Mouse (Mus musculus) hindbrain, embryonic 14.5 days (tissue): ENCODE results near the gene Tiam1. TPM values are rescaled to one million over a fixed set of nuclear protein-coding genes. Genes with fewer than 3 reads are reported as not detected.

Experiments
- ATAC-seq: fragments of 200-750 bp; cut with Nextera tagmentation; 2 replicates; pipeline ENCODE4 v1.8.0; 2017; ENCODE audit warnings: moderate number of reproducible peaks, mild to moderate bottlenecking, moderate TSS enrichment, moderate library complexity; ENCODE audit not compliant: low FRiP score
- DNase-seq: peaks from one replicate; pipeline ENCODE4 v3.0.0-alpha.2; 2015; ENCODE audit warnings: low spot score
- H3K27ac ChIP-seq: fragments of 300-500 bp; sonication (generic); 2 replicates; pipeline ENCODE4 v1.5.1; 2014; ENCODE audit warnings: mild to moderate bottlenecking, moderate library complexity
- H3K27me3 ChIP-seq: fragments of 300-500 bp; sonication (generic); 2 replicates; pipeline ENCODE4 v1.6.1; 2014; ENCODE audit warnings: mild to moderate bottlenecking, low read length, mixed read lengths; ENCODE audit not compliant: control insufficient read depth, insufficient read depth
- H3K36me3 ChIP-seq: fragments of 300-500 bp; sonication (generic); replicated peaks from 2 replicates; pipeline ENCODE4 v1.6.1; 2014; ENCODE audit not compliant: control insufficient read depth, insufficient read depth
- H3K4me1 ChIP-seq: fragments of 300-500 bp; sonication (generic); replicated peaks from 2 replicates; pipeline ENCODE4 v1.6.1; 2014; ENCODE audit warnings: antibody characterized with exemption, low read length, mixed read lengths; ENCODE audit not compliant: control insufficient read depth, insufficient read depth
- H3K4me2 ChIP-seq: fragments of 300-500 bp; sonication (generic); replicated peaks from 2 replicates; pipeline ENCODE4 v1.6.1; 2014; ENCODE audit warnings: mild to moderate bottlenecking, moderate library complexity
- H3K4me3 ChIP-seq: fragments of 300-500 bp; sonication (generic); replicated peaks from 2 replicates; pipeline ENCODE4 v1.5.1; 2014; ENCODE audit warnings: mild to moderate bottlenecking, low read length
- H3K9ac ChIP-seq: fragments of 300-500 bp; sonication (generic); 2 replicates; pipeline ENCODE4 v1.6.1; 2014
- H3K9me3 ChIP-seq: fragments of 300-500 bp; sonication (generic); 2 replicates; pipeline ENCODE4 v1.6.1; 2016; ENCODE audit warnings: low read length; ENCODE audit not compliant: control insufficient read depth
- WGBS: fragments of 180-500 bp; shearing (Covaris S2); extraction: QIAGEN DNeasy Blood & Tissue Kit; methylation state at CpG from one replicate; pipeline ENCODE4 v1.1.7; 2014; 5-methylcytosine and 5-hydroxymethylcytosine counted together
- polyA plus RNA-seq: library from polyadenylated mRNA; unstranded; fragments of >200 nt; fragmentation: Nextera tagmentation; extraction: Ambion mirVana; gene quantifications from 2 replicates; pipeline ENCODE4 v1.2.1, GENCODE M21; 2014

Gene Tiam1
- polyA plus RNA-seq, 1 experiment from 2014 or later: 27.2 TPM

DNA sequence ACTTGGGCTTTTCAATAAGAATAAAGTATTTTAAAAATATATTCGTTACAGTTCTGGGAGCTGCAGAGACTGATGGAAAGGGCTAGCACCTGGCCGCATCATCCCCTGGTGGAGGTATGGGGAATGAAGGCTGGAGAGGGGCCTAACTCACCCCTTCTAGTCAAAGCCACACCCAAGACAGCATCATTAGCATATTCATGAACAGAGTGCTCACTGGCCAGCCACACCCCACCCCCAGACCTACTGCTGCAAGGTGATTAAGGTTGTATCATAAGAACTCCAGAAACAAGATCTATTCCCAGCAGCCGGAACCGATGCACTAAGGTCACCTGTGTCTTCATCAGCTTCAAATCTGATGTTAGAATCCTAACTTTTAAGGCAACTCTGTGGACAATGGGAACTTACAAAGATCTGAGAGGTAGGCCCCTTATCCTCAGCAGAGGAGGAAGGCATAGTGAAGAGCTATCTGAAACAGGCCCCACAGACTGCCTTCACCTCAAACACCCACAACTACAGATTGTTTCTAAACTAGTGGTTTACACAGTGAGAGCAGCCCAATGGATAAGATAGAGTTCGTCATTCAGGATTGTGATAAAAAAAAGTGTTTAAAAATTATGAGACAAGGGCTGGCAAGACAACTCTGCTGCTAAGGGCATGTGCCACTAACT lies 153.1 kb downstream of the Tiam1 start:
- no peak overlapping the region for H3K9ac ChIP-seq

GRCm38 (mm10) chr16:89989816-89990215 lies 153.8 kb downstream of the Tiam1 start:
- DNase-seq: no peak
- 85% methylated on average over 10 of the region's 10 CpGs for WGBS
- Histone ChIP-seq H3K9me3 (no peaks in the 10 kb centered on the region), H3K4me2 (no peak overlapping the region), H3K36me3 (no peaks in the 10 kb centered on the region), H3K9ac (no peak overlapping the region), H3K27ac (no peak overlapping the region), H3K27me3 (no peaks in the 10 kb centered on the region), H3K4me1 (0 out of 2 replicates have a peak, but pooled peaks cover 5% of the 10 kb centered on the region), H3K4me3 (no peak overlapping the region)
- no peak for ATAC-seq

More for the DNA sequence above, 153.1 kb downstream of the Tiam1 start:
- H3K36me3 ChIP-seq: no peaks in the 10 kb centered on the region
- H3K9me3 ChIP-seq: no peaks in the 10 kb centered on the region
- DNase-seq: no peak
- H3K27ac ChIP-seq: no peak overlapping the region
- no peaks in the 10 kb centered on the region for H3K27me3 ChIP-seq
- no peak overlapping the region for H3K4me3 ChIP-seq
- 0 out of 2 replicates have a peak, but pooled peaks cover 11% of the 10 kb centered on the region for H3K4me1 ChIP-seq
- WGBS: 91% methylated on average over 5 of the region's 5 CpGs
- ATAC-seq: no peak
- no peak overlapping the region for H3K4me2 ChIP-seq

DNA sequence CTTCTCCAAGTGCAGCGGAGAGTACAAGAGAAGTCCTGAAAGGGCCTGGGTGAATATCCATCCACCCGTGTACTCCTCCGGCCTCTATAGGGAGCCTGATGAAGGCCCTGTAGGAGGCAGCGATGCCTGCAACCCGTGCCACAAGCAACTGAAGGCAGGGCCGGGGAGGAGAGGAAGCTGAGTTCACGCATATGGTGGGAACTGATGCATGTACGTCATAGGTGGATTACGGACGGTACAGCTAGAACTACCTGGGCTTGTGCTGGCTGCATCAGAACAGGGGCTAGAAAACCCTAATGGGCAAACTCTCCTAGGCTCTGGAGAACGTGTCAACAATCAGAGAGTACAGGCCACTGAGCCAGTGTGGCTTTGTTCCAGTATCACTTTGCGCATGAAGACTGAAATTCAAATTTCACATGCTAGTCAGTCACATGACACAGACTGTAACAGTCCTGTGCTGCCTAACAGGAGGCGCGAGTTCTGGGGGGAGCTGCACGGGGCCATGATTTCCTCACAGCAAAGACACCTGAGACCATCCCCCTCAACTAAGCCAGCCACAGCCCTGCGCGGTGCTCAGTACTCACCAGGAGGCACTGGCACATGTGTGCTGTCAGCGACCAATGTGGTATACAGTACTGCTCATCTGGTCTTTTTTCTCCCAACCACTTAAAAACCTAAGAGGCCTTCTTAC lies 156.8 kb downstream of the Tiam1 start:
- no peak overlapping the region for H3K4me2 ChIP-seq
- no peaks in the 10 kb centered on the region for H3K27me3 ChIP-seq
- H3K4me3 ChIP-seq: no peak overlapping the region
- H3K9ac ChIP-seq: no peak overlapping the region
- H3K4me1 ChIP-seq: 0 out of 2 replicates have a peak, but pooled peaks cover 5% of the 10 kb centered on the region
- no peak overlapping the region for H3K27ac ChIP-seq
- ATAC-seq: 0 out of 2 replicates have a peak, but pooled peaks have one; percentile 25
- H3K9me3 ChIP-seq: no peaks in the 10 kb centered on the region
- DNase-seq: no peak
- no peaks in the 10 kb centered on the region for H3K36me3 ChIP-seq
- 61% methylated on average over 18 of the region's 18 CpGs for WGBS

DNA sequence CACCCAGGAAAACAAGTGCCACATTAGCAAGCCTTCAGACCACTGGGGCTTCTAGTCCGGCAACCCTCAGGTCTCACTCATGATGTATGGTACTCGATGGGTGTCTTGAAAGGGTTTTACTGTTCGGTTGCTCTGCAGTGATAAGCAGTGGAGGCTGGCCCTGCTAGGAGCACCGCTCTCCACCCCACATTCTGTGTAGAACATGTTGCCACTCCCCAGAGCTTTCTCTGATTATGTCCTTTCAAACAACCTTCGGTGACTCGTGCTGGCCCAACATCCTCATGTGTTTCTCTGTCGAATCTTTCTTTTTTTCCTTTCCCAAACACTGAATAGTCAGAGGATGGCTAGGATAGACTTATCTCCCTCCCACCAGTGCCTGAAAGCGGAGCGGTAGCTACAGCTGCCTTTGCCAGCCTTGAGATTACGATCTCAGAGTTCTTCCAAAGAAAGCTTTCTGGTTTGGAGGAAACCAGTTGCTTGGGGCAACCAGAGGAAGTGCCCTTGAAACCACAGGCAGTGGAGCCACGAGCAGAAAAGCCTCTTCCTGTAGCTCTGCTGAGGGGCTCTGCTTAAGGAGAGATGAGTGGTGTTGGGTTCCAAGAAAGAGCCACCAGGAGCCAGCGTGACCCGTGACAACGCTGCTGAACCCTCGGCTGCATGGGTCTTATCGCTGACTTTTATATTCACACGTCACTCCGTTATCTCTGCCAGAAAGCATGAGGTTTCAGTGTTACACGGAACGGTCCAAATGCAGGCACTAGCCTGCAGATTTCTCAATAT lies 157.7 kb downstream of the Tiam1 start:
- Histone ChIP-seq H3K4me2 (no peak overlapping the region), H3K9ac (no peak overlapping the region), H3K4me3 (no peak overlapping the region), H3K4me1 (0 out of 2 replicates have a peak, but pooled peaks cover 5% of the 10 kb centered on the region), H3K9me3 (no peaks in the 10 kb centered on the region), H3K36me3 (no peaks in the 10 kb centered on the region), H3K27me3 (no peaks in the 10 kb centered on the region), H3K27ac (no peak overlapping the region)
- WGBS: 74% methylated on average over 20 of the region's 20 CpGs
- no peak for DNase-seq
- ATAC-seq: no peak

DNA sequence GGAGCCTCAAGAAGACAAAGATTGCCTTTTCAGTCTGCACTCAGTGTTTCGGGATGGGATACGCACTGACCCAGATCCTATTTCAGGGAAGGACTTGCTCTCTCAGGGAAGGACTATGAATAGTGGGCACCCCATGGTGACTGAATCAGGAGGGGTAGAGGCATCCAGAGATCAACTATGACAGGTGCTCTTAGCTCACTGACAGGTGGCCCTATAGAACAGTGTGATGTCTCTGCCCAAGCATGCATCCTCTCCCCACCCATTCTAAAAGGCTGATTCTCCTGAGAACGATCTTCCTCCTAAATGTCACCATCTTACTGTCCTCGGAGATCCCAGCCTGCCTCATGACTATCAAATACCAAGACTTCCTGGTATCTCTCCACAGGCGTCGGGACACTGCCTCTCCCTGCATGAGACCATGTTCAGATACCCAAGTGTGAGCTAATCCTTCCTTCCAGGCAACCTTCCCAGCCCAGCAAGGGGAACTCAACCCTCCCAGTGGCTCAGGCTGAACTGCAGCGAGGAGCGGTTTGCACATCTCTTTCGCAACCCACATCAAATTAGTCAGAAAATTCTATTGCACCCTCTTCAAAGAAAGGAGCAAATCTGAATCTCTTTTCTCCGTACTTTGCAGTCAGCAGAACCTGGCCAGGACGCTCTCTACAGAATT lies 163.4 kb downstream of the Tiam1 start:
- ATAC-seq (no peak), DNase-seq (no peak)
- Histone ChIP-seq H3K9me3 (no peaks in the 10 kb centered on the region), H3K4me1 (no peaks in the 10 kb centered on the region), H3K27me3 (no peaks in the 10 kb centered on the region), H3K27ac (no peak overlapping the region), H3K36me3 (no peaks in the 10 kb centered on the region), H3K4me3 (no peak overlapping the region), H3K4me2 (no peak overlapping the region), H3K9ac (no peak overlapping the region)
- 89% methylated on average over 11 of the region's 11 CpGs for WGBS

DNA sequence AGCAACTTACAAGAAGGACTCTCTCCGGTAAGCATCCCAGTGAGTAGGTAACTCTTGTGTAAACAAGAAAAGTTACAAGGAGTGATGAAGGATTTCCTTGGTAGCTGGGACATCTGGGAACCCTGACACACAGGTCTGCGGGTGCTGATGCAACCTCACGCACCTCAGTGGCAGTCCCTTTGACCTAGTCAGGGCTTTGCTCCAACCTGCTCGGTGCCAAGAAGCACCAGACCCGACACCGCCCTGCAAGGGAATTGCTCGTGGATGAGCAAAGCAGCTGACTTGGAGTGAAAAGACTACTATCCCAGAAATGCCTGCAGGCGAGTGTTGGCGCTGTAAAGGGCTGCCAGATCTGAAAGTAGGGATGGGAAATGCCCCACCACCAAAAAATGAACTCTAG lies 168.1 kb downstream of the Tiam1 start:
- ATAC-seq: no peak
- H3K9ac ChIP-seq: no peak overlapping the region
- 95% methylated on average over 9 of the region's 9 CpGs for WGBS

DNA sequence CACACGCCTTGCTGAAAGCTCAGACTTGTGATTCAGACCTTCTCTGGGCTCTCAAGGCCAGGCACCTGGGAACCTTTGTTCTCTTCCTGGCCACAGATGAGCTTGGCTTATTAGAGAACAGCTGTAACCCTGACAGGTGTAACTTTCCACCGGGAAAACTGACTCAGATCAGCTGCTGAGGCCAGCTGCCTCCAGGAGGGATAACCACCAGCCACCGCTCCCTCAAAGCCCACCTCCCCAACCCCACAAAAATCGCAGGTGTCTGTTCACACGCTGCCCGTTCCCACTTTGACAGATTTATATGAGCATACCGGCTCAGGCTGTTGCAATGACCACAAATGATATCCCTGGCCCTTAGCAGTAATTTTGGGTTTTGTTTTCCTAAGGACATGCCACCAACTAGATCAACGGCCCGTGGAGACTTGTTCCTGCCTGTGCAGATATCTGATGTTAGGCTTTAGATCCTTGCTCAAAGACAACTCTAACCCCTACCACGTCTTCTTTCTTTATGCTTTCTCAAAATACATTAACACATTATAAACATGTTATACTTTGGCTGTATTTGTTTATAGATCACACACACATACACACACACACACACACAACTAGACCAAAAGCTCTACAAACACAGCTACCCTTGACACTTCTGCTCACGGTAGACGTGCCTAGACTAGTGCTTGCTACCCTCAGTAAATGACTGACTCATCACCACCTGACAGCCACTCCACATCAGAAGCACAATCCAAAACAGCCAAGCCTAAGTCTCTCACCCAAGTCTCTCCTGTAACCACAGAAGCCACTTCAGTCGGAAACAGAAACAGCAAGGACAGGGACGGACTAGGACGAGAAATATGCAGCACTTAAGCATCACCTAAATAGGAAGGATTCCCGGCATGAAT lies 169.5 kb downstream of the Tiam1 start:
- 90% methylated on average over 16 of the region's 16 CpGs for WGBS
- no peak overlapping the region for H3K27ac ChIP-seq
- no peak overlapping the region for H3K4me2 ChIP-seq
- ATAC-seq: no peak
- no peak for DNase-seq
- H3K36me3 ChIP-seq: no peaks in the 10 kb centered on the region
- no peak overlapping the region for H3K9ac ChIP-seq
- H3K27me3 ChIP-seq: no peaks in the 10 kb centered on the region
- H3K4me1 ChIP-seq: no peaks in the 10 kb centered on the region
- H3K4me3 ChIP-seq: no peak overlapping the region
- H3K9me3 ChIP-seq: no peaks in the 10 kb centered on the region

More for the DNA sequence above, 168.1 kb downstream of the Tiam1 start:
- H3K4me3 ChIP-seq: no peak overlapping the region
- H3K27me3 ChIP-seq: no peaks in the 10 kb centered on the region
- H3K9me3 ChIP-seq: no peaks in the 10 kb centered on the region
- no peak for DNase-seq
- H3K36me3 ChIP-seq: no peaks in the 10 kb centered on the region
- no peaks in the 10 kb centered on the region for H3K4me1 ChIP-seq
- H3K4me2 ChIP-seq: no peak overlapping the region
- H3K27ac ChIP-seq: no peak overlapping the region

- H3K4me2 ChIP-seq: no peak overlapping the region
- no peak for ATAC-seq
- WGBS: 96% methylated on average over 15 of the region's 15 CpGs
- H3K9ac ChIP-seq: no peak overlapping the region
- H3K36me3 ChIP-seq: no peaks in the 10 kb centered on the region
- H3K9me3 ChIP-seq: no peaks in the 10 kb centered on the region
- H3K4me3 ChIP-seq: no peak overlapping the region
- H3K27ac ChIP-seq: no peak overlapping the region
- no peaks in the 10 kb centered on the region for H3K27me3 ChIP-seq
- no peak for DNase-seq
- no peaks in the 10 kb centered on the region for H3K4me1 ChIP-seq
Measured at GRCm38 (mm10) chr16:89972854-89973487, 170.6 kb downstream of the Tiam1 start.
